Mouse (Mus musculus) hindbrain, embryonic 13.5 days (tissue): ENCODE measurements around the gene Klf13. TPM values are rescaled to one million over a fixed set of nuclear protein-coding genes. Genes with fewer than 3 reads are reported as not detected.

Experiments
- ATAC-seq: fragments of 200-750 bp; cut with Nextera tagmentation; 2 replicates; pipeline ENCODE4 v1.8.0; 2017; ENCODE audit warnings: moderate TSS enrichment; ENCODE audit not compliant: low FRiP score
- H3K27ac ChIP-seq: fragments of 300-500 bp; sonication (generic); 2 replicates; pipeline ENCODE4 v1.5.1; 2015; ENCODE audit warnings: inconsistent platforms, mild to moderate bottlenecking, moderate library complexity
- H3K27me3 ChIP-seq: fragments of 300-500 bp; sonication (generic); 2 replicates; pipeline ENCODE4 v1.6.1; 2015; ENCODE audit warnings: mild to moderate bottlenecking, inconsistent platforms
- H3K36me3 ChIP-seq: fragments of 300-500 bp; sonication (generic); 2 replicates; pipeline ENCODE4 v1.6.1; 2015; ENCODE audit warnings: mild to moderate bottlenecking, inconsistent platforms
- H3K4me1 ChIP-seq: fragments of 300-500 bp; sonication (generic); replicated peaks from 2 replicates; pipeline ENCODE4 v1.6.1; 2015; ENCODE audit warnings: inconsistent platforms
- H3K4me2 ChIP-seq: fragments of 300-500 bp; sonication (generic); 2 replicates; pipeline ENCODE4 v1.6.1; 2015; ENCODE audit warnings: inconsistent platforms, mild to moderate bottlenecking, moderate library complexity
- H3K4me3 ChIP-seq: fragments of 300-500 bp; sonication (generic); 2 replicates; pipeline ENCODE4 v1.5.1; 2015; ENCODE audit warnings: mild to moderate bottlenecking, inconsistent platforms
- H3K9ac ChIP-seq: fragments of 300-500 bp; sonication (generic); 2 replicates; pipeline ENCODE4 v1.6.1; 2015; ENCODE audit warnings: mild to moderate bottlenecking, inconsistent platforms
- H3K9me3 ChIP-seq: fragments of 300-500 bp; sonication (generic); 2 replicates; pipeline ENCODE4 v1.6.1; 2016; ENCODE audit warnings: inconsistent platforms
- WGBS: fragments of 180-500 bp; shearing (Covaris S2); methylation state at CpG from one replicate; pipeline ENCODE4 v1.1.7; 2015; 5-methylcytosine and 5-hydroxymethylcytosine counted together
- polyA plus RNA-seq: library from polyadenylated mRNA; unstranded; fragments of >200 nt; fragmentation: Nextera tagmentation; extraction: Ambion mirVana; gene quantifications from 2 replicates; pipeline ENCODE4 v1.2.1, GENCODE M21; 2015

The Klf13 gene
- polyA plus RNA-seq: 25.7 and 26.9 TPM in 2 replicates

DNA sequence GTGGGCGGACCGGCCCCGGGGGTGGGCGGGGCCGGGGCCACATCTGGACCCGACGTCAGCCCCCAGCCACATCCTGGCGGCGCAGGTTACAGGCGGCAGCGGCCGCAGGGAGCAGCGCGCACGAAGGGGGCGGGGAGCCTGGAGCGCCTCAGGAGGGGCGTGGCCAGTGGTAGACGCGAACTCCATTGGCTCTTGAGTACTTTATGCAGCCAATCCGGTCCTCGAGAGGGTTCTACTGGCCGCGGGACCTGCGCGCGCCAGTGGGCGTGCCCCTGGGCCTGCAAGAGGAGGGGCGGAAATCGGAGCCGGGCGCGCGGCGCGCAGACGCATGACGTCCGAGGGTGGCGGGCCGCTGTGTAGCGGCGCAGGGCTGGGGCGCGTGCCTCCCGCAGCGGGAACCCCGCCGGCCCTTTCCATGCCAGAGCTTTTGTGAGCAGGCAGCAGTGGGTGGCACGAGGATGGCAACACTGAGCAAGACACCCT, at the start of gene Klf13:
Gene Klf13, minus strand, starts transcription at position 2 of the 483 bp plus-strand sequence.
- peak within 1 kb of the TSS; percentile 88 for H3K4me2 ChIP-seq
- H3K27me3 ChIP-seq: no peaks in the 10 kb centered on the region
- peak; percentile 96 for ATAC-seq
- H3K4me1 ChIP-seq: peaks cover 34% of the 10 kb centered on the region
- peak within 1 kb of the TSS; percentile 97 for H3K27ac ChIP-seq
- H3K36me3 ChIP-seq: no peaks in the 10 kb centered on the region
- no peaks in the 10 kb centered on the region for H3K9me3 ChIP-seq
- under 1% methylated on average over 45 of the region's 50 CpGs for WGBS
- peak within 1 kb of the TSS; percentile 97 for H3K9ac ChIP-seq
- peak within 1 kb of the TSS; percentile 78 for H3K4me3 ChIP-seq

GRCm38 (mm10) chr7:63988391-63988790, 49.7 kb upstream of the Klf13 start:
- H3K27me3 ChIP-seq: no peaks in the 10 kb centered on the region
- H3K9ac ChIP-seq: no peak overlapping the region
- 91% methylated on average over 2 of the region's 2 CpGs for WGBS
- H3K4me3 ChIP-seq: no peak overlapping the region
- peaks cover 17% of the 10 kb centered on the region for H3K4me1 ChIP-seq
- H3K36me3 ChIP-seq: no peaks in the 10 kb centered on the region
- ATAC-seq: no peak
- H3K9me3 ChIP-seq: no peaks in the 10 kb centered on the region
- no peak overlapping the region for H3K4me2 ChIP-seq
- no peak overlapping the region for H3K27ac ChIP-seq

GRCm38 (mm10) chr7:63986407-63987182, 47.9 kb upstream of the Klf13 start:
- Histone ChIP-seq H3K27me3 (no peaks in the 10 kb centered on the region), H3K4me1 (peaks cover 17% of the 10 kb centered on the region), H3K27ac (peak overlapping the region; percentile 88), H3K9me3 (no peaks in the 10 kb centered on the region), H3K4me3 (no peak overlapping the region), H3K4me2 (peak overlapping the region; percentile 10; the same call in 1 of the 2 replicates), H3K36me3 (no peaks in the 10 kb centered on the region), H3K9ac (peak overlapping the region; percentile 46)
- 13% methylated on average over 12 of the region's 12 CpGs for WGBS
- peak; percentile 88 for ATAC-seq

DNA sequence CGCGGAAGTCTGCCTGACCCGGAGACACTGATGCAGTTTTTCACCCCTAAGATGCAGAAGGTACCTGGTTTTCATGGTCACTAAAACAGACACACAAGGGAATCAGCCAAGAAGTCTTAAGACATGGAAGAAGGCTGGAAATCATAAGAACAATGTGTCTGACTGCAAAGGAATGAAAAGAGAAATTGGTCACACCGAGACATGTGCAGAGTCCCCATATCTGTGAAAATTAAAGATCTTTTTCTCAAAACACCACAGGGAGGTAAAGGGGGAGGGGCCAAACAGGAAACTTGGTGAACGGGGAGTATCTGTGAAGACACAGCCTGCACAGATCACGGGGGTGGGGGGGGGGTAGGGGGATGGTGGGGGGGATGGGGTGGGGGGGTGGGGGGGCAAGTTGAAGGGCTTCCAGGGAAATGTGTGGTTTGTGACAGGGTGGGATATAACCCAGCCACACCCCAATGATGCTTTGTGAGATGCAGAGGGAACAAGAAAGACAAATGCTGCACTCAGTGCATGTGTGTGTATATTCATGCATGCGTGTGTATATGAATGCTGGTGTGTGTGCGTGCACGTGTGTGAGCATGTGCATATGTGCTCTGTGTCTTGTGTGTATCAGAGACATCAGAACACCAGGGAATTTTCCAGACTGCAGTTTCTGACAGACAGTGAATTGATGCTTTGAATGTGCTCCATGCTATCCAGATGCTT, 47.1 kb upstream of the Klf13 start:
- peaks cover 17% of the 10 kb centered on the region for H3K4me1 ChIP-seq
- H3K36me3 ChIP-seq: no peaks in the 10 kb centered on the region
- no peaks in the 10 kb centered on the region for H3K9me3 ChIP-seq
- no peak overlapping the region for H3K9ac ChIP-seq
- peak overlapping the region; percentile 88 for H3K27ac ChIP-seq
- H3K4me3 ChIP-seq: no peak overlapping the region
- WGBS: 67% methylated on average over 9 of the region's 9 CpGs
- ATAC-seq: peak; percentile 57; the same call in 1 of the 2 replicates
- no peak overlapping the region for H3K4me2 ChIP-seq
- no peaks in the 10 kb centered on the region for H3K27me3 ChIP-seq

GRCm38 (mm10) chr7:63985266-63985665, 46.6 kb upstream of the Klf13 start:
- Histone ChIP-seq H3K27ac (peak overlapping the region; percentile 40; the same call in 1 of the 2 replicates), H3K4me3 (no peak overlapping the region), H3K4me1 (peaks cover 17% of the 10 kb centered on the region), H3K9ac (no peak overlapping the region), H3K36me3 (no peaks in the 10 kb centered on the region), H3K4me2 (no peak overlapping the region), H3K27me3 (no peaks in the 10 kb centered on the region), H3K9me3 (no peaks in the 10 kb centered on the region)
- WGBS: 89% methylated on average over 7 of the region's 7 CpGs
- ATAC-seq: no peak

- H3K9ac ChIP-seq: no peak overlapping the region
- no peaks in the 10 kb centered on the region for H3K9me3 ChIP-seq
- 89% methylated on average over 2 of the region's 2 CpGs for WGBS
- H3K4me2 ChIP-seq: no peak overlapping the region
- no peak overlapping the region for H3K27ac ChIP-seq
- H3K4me1 ChIP-seq: peaks cover 17% of the 10 kb centered on the region
- H3K27me3 ChIP-seq: no peaks in the 10 kb centered on the region
- no peaks in the 10 kb centered on the region for H3K36me3 ChIP-seq
- ATAC-seq: no peak
- H3K4me3 ChIP-seq: no peak overlapping the region
Observed at GRCm38 (mm10) chr7:63984329-63984728, 45.6 kb upstream of the Klf13 start.

- Histone ChIP-seq H3K9me3 (no peaks in the 10 kb centered on the region), H3K4me3 (no peak overlapping the region), H3K27me3 (no peaks in the 10 kb centered on the region), H3K36me3 (no peaks in the 10 kb centered on the region), H3K9ac (no peak overlapping the region), H3K27ac (no peak overlapping the region), H3K4me2 (no peak overlapping the region), H3K4me1 (no peaks in the 10 kb centered on the region)
- no peak for ATAC-seq
- 94% methylated on average over 4 of the region's 4 CpGs for WGBS
Observed at GRCm38 (mm10) chr7:63977631-63978030, 38.9 kb upstream of the Klf13 start.

DNA sequence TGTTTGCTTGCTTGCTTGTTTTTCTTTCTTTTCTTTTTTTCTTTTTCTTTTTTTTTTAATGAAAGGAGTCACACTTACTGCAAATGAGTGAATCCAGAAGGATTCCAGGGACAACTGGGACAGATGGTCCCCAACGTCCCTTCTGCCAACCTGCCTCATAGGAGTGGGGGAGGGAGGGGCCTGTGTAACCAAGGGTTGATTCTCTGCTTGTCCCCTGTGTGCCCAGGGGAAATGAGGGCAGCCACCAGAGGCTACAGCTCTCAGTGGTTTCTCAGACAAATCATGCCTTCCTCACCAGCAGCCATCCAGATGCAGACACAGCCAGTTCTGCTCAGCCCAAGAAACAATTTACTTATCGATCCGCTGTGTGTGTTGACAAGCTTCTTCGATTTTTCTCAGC, 32.3 kb upstream of the Klf13 start:
- no peak for ATAC-seq
- no peaks in the 10 kb centered on the region for H3K9me3 ChIP-seq

DNA sequence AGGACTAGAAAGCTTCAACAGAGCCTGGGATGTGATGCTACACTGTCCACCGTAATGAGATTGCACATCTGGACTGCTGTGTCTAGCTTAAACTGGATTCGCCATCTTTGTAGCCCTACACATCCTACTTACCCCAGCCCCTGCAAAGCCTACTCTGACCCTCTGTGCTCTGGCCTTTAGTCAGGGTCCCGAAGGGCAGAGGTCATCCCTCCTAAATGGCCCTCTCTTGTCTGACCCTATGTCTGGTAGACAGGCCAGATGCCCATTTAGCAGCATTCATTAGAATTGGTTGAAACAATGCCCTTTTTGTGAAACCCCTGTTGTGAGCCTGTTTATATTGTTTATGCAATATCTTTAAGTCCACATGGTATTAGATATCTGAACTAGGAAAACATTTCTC, 31.2 kb upstream of the Klf13 start:
- H3K4me3 ChIP-seq: no peak overlapping the region
- no peak overlapping the region for H3K4me2 ChIP-seq
- H3K9ac ChIP-seq: no peak overlapping the region
- no peaks in the 10 kb centered on the region for H3K9me3 ChIP-seq
- H3K27me3 ChIP-seq: no peaks in the 10 kb centered on the region
- no peak for ATAC-seq
- WGBS: 41% methylated on average over 3 of the region's 3 CpGs
- no peak overlapping the region for H3K27ac ChIP-seq
- H3K4me1 ChIP-seq: peaks cover 15% of the 10 kb centered on the region
- no peaks in the 10 kb centered on the region for H3K36me3 ChIP-seq

More for the DNA sequence above, 32.3 kb upstream of the Klf13 start:
- 56% methylated on average over 4 of the region's 4 CpGs for WGBS
- H3K9ac ChIP-seq: no peak overlapping the region
- H3K4me3 ChIP-seq: no peak overlapping the region
- H3K4me1 ChIP-seq: 0 out of 2 replicates have a peak, but pooled peaks cover 6% of the 10 kb centered on the region
- no peaks in the 10 kb centered on the region for H3K36me3 ChIP-seq
- no peak overlapping the region for H3K27ac ChIP-seq
- no peak overlapping the region for H3K4me2 ChIP-seq
- H3K27me3 ChIP-seq: no peaks in the 10 kb centered on the region

DNA sequence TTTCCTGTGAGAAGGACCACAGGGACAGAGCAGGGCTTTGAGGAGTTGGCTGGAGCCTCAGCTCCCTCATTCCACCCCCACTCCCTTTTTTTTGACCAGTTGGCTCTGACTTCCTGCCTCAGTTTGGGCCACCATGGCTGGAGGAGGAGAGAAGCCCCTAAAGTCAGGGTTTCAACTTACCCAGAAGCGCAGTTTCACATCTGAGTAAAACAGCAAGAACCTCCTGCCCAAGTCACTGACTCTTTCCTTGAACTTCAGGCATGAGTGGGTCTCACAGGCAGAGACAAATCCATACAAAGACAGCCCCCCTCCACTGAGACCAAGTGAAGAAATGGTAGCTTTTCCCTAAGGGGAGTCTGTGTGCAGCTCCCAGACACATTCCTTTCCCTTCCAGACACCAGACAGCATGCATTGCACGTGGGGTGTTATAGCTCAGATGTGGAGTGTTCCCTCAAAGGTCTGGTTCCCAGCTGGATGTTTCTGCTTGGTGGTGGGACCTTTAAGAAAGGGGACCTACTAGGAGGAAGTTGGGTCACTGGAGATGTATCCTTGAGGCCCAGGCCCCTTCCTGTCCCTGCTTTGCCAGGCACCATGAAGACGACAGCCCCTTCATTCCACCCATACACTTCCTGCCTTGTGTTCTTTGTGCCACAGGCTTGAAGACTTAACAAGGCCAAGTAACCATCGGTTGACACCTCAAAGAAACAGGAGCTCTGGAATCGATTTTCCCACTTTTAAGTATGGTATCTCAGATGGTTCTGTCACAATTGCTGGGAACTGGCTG, 27.1 kb upstream of the Klf13 start:
- H3K4me3 ChIP-seq: no peak overlapping the region
- H3K9me3 ChIP-seq: no peaks in the 10 kb centered on the region
- H3K4me2 ChIP-seq: no peak overlapping the region
- 83% methylated on average over 5 of the region's 5 CpGs for WGBS
- no peak for ATAC-seq
- H3K27me3 ChIP-seq: no peaks in the 10 kb centered on the region
- no peak overlapping the region for H3K9ac ChIP-seq
- peaks cover 13% of the 10 kb centered on the region for H3K4me1 ChIP-seq
- peak overlapping the region; percentile 76 for H3K27ac ChIP-seq
- H3K36me3 ChIP-seq: no peaks in the 10 kb centered on the region

GRCm38 (mm10) chr7:63965135-63965534, 26.4 kb upstream of the Klf13 start:
- no peak overlapping the region for H3K9ac ChIP-seq
- no peak overlapping the region for H3K4me2 ChIP-seq
- H3K27ac ChIP-seq: peak overlapping the region; percentile 76
- no peak overlapping the region for H3K4me3 ChIP-seq
- peak; percentile 88 for ATAC-seq
- no peaks in the 10 kb centered on the region for H3K27me3 ChIP-seq
- H3K4me1 ChIP-seq: peaks cover 10% of the 10 kb centered on the region
- no peaks in the 10 kb centered on the region for H3K9me3 ChIP-seq
- H3K36me3 ChIP-seq: no peaks in the 10 kb centered on the region
- 52% methylated on average over 2 of the region's 2 CpGs for WGBS

GRCm38 (mm10) chr7:63964121-63964520, 25.4 kb upstream of the Klf13 start:
- 0 out of 2 replicates have a peak, but pooled peaks have one; percentile 18 for ATAC-seq
- Histone ChIP-seq H3K9me3 (no peaks in the 10 kb centered on the region), H3K27me3 (no peaks in the 10 kb centered on the region), H3K36me3 (no peaks in the 10 kb centered on the region), H3K9ac (no peak overlapping the region), H3K4me1 (peaks cover 13% of the 10 kb centered on the region), H3K4me2 (no peak overlapping the region), H3K27ac (no peak overlapping the region), H3K4me3 (no peak overlapping the region)
- 81% methylated on average over 6 of the region's 6 CpGs for WGBS
